Mouse (Mus musculus) midbrain, postnatal 0 days (tissue): ENCODE results near the gene Mgat5b. TPM values are rescaled to one million over a fixed set of nuclear protein-coding genes. Genes with fewer than 3 reads are reported as not detected.

Source experiments
- ATAC-seq: fragments of 200-750 bp; cut with Nextera tagmentation; 2 replicates; pipeline ENCODE4 v1.8.0; 2017; ENCODE audit warnings: moderate number of reproducible peaks, mild to moderate bottlenecking, moderate TSS enrichment, moderate library complexity; ENCODE audit not compliant: low FRiP score
- DNase-seq: peaks from one replicate; pipeline ENCODE4 v3.0.0-alpha.2; 2015; ENCODE audit warnings: low spot score
- H3K27ac ChIP-seq: fragments of 300-500 bp; sonication (generic); 2 replicates; pipeline ENCODE4 v1.5.1; 2014; ENCODE audit warnings: low read depth, mild to moderate bottlenecking, low read length, mixed read lengths
- H3K27me3 ChIP-seq: fragments of 300-500 bp; sonication (generic); 2 replicates; pipeline ENCODE4 v1.6.1; 2014; ENCODE audit warnings: low read length, control low read depth, mixed read lengths; ENCODE audit not compliant: insufficient read depth
- H3K36me3 ChIP-seq: fragments of 300-500 bp; sonication (generic); 2 replicates; pipeline ENCODE4 v1.6.1; 2014; ENCODE audit warnings: low read length, control low read depth, mixed read lengths; ENCODE audit not compliant: insufficient read depth
- H3K4me1 ChIP-seq: fragments of 300-500 bp; sonication (generic); 2 replicates; pipeline ENCODE4 v1.6.1; 2014; ENCODE audit warnings: mild to moderate bottlenecking, control low read depth, antibody characterized with exemption, low read length, mixed read lengths; ENCODE audit not compliant: insufficient read depth
- H3K4me2 ChIP-seq: fragments of 300-500 bp; sonication (generic); 2 replicates; pipeline ENCODE4 v1.6.1; 2014; ENCODE audit warnings: low read depth, mild to moderate bottlenecking, low read length, mixed read lengths; ENCODE audit not compliant: poor library complexity, severe bottlenecking
- H3K4me3 ChIP-seq: fragments of 300-500 bp; sonication (generic); 2 replicates; pipeline ENCODE4 v1.5.1; 2014; ENCODE audit warnings: low read depth, mild to moderate bottlenecking, low read length, moderate library complexity
- H3K9ac ChIP-seq: fragments of 300-500 bp; sonication (generic); replicated peaks from 2 replicates; pipeline ENCODE4 v1.6.1; 2014; ENCODE audit warnings: mild to moderate bottlenecking, low read length, moderate library complexity, mixed read lengths; ENCODE audit not compliant: poor library complexity, severe bottlenecking
- H3K9me3 ChIP-seq: fragments of 300-500 bp; sonication (generic); 2 replicates; pipeline ENCODE4 v1.6.1; 2016; ENCODE audit warnings: low read length, control low read depth
- CTCF ChIP-seq: IDR thresholded peaks from 2 replicates; pipeline ENCODE4 v1.5.1; 2016; ENCODE audit warnings: antibody characterized with exemption, mild to moderate bottlenecking
- WGBS: fragments of 180-500 bp; shearing (Covaris S2); extraction: QIAGEN DNeasy Blood & Tissue Kit; methylation state at CpG from one replicate; pipeline ENCODE4 v1.1.7; 2014; 5-methylcytosine and 5-hydroxymethylcytosine counted together
- polyA plus RNA-seq: library from polyadenylated mRNA; unstranded; fragments of >200 nt; fragmentation: Nextera tagmentation; extraction: Ambion mirVana; gene quantifications from 2 replicates; pipeline ENCODE4 v1.2.1, GENCODE M21; 2015
- total RNA-seq: library from RNA; depleted of rRNA; stranded (reverse); fragments of >200 nt; gene quantifications from 2 replicates; pipeline ENCODE4 v1.2.3, GENCODE M21; 2014

Gene Mgat5b
- total and polyA plus RNA-seq, 2 experiments from 2014 or later = 23.7 to 133 TPM

DNA sequence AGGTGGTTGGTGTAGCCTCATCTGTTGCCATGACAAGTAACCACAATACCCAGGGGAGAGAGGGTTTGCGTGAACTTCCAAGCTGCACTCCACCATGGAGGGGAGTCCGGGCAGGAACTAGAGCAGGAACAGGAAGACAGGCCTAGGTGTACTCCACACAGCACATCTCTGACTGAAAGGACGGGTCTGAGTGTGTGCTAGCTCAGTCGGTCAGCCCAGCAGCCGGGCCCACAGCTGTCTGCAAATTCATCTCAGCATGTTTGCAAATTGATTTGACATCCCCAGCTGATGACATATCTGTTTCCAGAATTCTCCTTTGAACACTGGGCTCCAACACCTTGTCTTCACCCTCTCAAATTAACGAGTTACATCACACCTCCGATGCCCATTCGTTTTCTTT lies 72.7 kb downstream of the Mgat5b start:
- Histone ChIP-seq H3K9ac (no peak overlapping the region), H3K4me3 (no peak overlapping the region), H3K27ac (no peak overlapping the region), H3K4me2 (no peak overlapping the region), H3K9me3 (no peaks in the 10 kb centered on the region), H3K36me3 (peaks cover 2% of the 10 kb centered on the region; the same call in 1 of the 2 replicates), H3K27me3 (no peaks in the 10 kb centered on the region), H3K4me1 (peaks cover 8% of the 10 kb centered on the region; the same call in 1 of the 2 replicates)
- WGBS = 61% methylated on average over 8 of the region's 8 CpGs
- TF ChIP-seq CTCF = no peak
- ATAC-seq (no peak), DNase-seq (peak; percentile 28)

DNA sequence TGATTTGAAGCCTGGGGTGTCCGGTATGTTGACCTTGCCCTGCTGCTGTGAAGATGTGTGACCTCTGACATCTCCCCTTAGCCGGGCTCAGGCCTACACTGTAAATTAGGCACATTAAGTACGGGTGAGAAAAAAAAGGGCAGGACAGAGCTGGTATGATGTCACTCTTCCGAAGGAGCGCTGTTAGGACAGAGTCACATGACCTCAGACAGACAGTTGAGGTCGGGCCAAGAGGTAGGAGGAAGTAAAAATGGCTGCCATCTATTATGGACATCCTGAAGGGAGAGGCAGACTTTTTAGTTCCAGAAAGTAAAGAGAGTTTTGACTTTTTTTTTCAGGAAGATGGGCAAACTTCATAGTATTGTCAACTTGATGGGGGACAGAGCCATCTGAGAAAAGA lies 73.3 kb downstream of the Mgat5b start:
- no peaks in the 10 kb centered on the region for H3K36me3 ChIP-seq
- H3K27me3 ChIP-seq = no peaks in the 10 kb centered on the region
- H3K4me3 ChIP-seq = no peak overlapping the region
- H3K4me1 ChIP-seq = peaks cover 8% of the 10 kb centered on the region; the same call in 1 of the 2 replicates
- ATAC-seq (no peak), DNase-seq (no peak)
- no peak overlapping the region for H3K27ac ChIP-seq
- TF ChIP-seq CTCF = no peak
- 86% methylated on average over 6 of the region's 6 CpGs for WGBS
- H3K4me2 ChIP-seq = no peak overlapping the region
- H3K9ac ChIP-seq = no peak overlapping the region
- no peaks in the 10 kb centered on the region for H3K9me3 ChIP-seq

DNA sequence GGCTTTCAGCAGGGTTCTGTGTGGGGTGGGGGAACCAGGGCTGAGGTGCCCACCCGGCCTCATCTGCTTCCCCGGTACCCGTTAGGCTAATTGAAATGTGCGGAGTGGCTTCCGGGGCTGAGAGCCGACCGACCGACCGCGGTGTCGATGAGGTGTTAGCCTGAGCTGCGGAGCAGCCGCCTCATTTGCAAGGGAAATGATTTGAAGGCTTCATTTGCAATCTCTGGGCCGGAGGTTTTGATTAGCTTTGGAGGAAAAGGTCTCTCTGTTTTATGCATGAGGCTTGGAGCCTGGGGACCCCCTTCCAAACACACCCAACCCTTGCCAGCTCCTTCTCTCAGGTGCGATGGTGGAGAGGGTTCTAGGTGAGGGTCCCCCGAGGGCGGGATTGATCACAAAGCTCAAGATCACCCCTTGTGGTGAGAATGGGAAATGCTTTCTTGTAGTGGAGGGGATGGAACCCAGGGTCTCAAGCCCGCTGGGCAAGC lies 75.5 kb downstream of the Mgat5b start:
- H3K4me2 ChIP-seq = peak overlapping the region; percentile 32
- no peaks in the 10 kb centered on the region for H3K27me3 ChIP-seq
- H3K4me1 ChIP-seq = peaks cover 8% of the 10 kb centered on the region; the same call in 1 of the 2 replicates
- peak; percentile 82 for TF ChIP-seq CTCF
- H3K9ac ChIP-seq = no peak overlapping the region
- H3K9me3 ChIP-seq = no peaks in the 10 kb centered on the region
- H3K36me3 ChIP-seq = no peaks in the 10 kb centered on the region
- H3K27ac ChIP-seq = no peak overlapping the region
- WGBS = 1% methylated on average over 18 of the region's 18 CpGs
- H3K4me3 ChIP-seq = no peak overlapping the region
- peak; percentile 74 for DNase-seq
- no peak for ATAC-seq

DNA sequence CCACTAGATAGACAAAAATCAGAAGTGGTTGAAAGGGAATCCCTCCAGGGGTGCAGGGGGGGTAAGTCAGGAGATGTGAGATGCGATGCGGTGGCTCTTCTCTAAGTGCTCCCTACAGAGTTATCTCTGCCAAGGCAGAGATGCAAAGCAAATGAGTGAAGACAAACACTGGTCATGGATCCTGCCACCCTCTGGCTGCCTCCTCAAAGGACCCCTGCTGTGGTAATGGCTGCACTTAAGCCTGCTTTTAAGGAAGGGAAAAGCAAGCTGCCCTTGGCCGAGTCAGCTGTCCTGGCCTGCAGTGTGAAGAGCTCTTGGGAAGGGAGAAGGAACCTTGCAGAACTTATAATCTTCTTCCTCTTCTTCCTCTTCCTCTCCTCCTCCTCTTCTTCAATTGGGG lies 78.3 kb downstream of the Mgat5b start:
- Histone ChIP-seq H3K9ac (no peak overlapping the region), H3K36me3 (no peaks in the 10 kb centered on the region), H3K27me3 (no peaks in the 10 kb centered on the region), H3K9me3 (no peaks in the 10 kb centered on the region), H3K4me3 (no peak overlapping the region), H3K27ac (no peak overlapping the region), H3K4me2 (no peak overlapping the region), H3K4me1 (peaks cover 8% of the 10 kb centered on the region; the same call in 1 of the 2 replicates)
- ATAC-seq (no peak), DNase-seq (no peak)
- no peak for TF ChIP-seq CTCF
- 54% methylated on average over 3 of the region's 3 CpGs for WGBS

DNA sequence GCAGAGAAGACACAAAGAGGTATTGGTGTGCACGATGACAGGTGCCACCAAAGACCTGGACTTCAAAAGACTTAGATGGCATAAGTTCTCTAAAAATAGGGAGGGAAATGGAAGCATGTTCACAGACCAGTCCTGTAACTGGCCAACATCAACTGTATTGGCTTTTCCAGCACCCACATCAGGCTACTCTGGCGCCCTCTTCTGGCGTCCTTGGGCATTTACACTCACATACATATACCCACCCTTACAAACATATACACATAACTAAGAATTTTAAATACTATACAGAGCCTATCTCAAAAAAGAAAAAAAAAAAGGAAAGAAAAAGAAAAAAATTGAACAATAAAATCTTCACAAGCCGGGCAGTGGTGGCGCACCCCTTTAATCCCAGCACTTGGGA lies 80.3 kb downstream of the Mgat5b start:
- Histone ChIP-seq H3K4me3 (no peak overlapping the region), H3K27me3 (no peaks in the 10 kb centered on the region), H3K4me1 (peaks cover 6% of the 10 kb centered on the region; the same call in 1 of the 2 replicates), H3K4me2 (no peak overlapping the region), H3K9ac (no peak overlapping the region), H3K27ac (no peak overlapping the region), H3K9me3 (no peaks in the 10 kb centered on the region), H3K36me3 (no peaks in the 10 kb centered on the region)
- ATAC-seq (no peak), DNase-seq (no peak)
- peak; percentile 61 for TF ChIP-seq CTCF
- 94% methylated on average over 5 of the region's 5 CpGs for WGBS

DNA sequence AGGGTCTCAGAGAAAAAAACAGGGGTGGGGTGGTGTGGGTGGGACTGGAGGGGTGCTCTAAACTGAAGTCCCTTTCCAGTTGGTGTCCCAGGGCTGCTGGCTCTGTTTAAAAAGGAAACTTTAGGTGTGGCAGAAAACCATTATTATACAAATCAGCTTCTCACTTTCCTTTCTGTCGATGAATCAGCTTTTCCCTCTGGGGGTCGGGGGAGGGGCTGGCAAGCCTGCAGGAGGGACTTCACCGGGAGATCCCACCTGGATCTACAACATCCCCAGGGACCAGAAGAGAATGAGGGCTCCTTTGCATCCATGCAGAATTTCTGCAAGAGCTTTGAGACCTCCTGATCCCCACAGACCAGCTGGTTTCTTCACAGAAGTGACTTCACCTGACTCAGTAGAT lies 81.6 kb downstream of the Mgat5b start:
- ATAC-seq (no peak), DNase-seq (no peak)
- peaks cover 4% of the 10 kb centered on the region; the same call in 1 of the 2 replicates for H3K4me1 ChIP-seq
- H3K9me3 ChIP-seq = no peaks in the 10 kb centered on the region
- H3K27me3 ChIP-seq = no peaks in the 10 kb centered on the region
- no peaks in the 10 kb centered on the region for H3K36me3 ChIP-seq
- TF ChIP-seq CTCF = no peak
- no peak overlapping the region for H3K9ac ChIP-seq
- WGBS = 4% methylated on average over 3 of the region's 3 CpGs
- H3K27ac ChIP-seq = no peak overlapping the region
- no peak overlapping the region for H3K4me3 ChIP-seq
- H3K4me2 ChIP-seq = no peak overlapping the region
